Mouse (Mus musculus) MEL (cell line): ENCODE data around the gene Stk11ip. TPM values are rescaled to one million over a fixed set of nuclear protein-coding genes. Genes with fewer than 3 reads are reported as not detected.

Experiments used
- DNase-seq: peaks from one replicate; pipeline ENCODE4 v3.0.0; 2011; ENCODE audit warnings: low read depth, low spot score
- H3K27ac ChIP-seq: 2 replicates; pipeline ENCODE4 v1.5.1; 2012; ENCODE audit warnings: low read depth, mild to moderate bottlenecking, control low read depth, low read length, moderate library complexity; ENCODE audit not compliant: control insufficient read depth
- H3K27me3 ChIP-seq, 2 experiments: fragments of 150-350 bp in 1 of 2; sonication (generic) in 1 of 2; 2 replicates each; pipeline ENCODE4 v1.6.1; 2012; ENCODE audit warnings: low read length in 2 of 2, mild to moderate bottlenecking in 2 of 2, improper control_type of control experiment in 1 of 2, moderate library complexity in 1 of 2; ENCODE audit not compliant: insufficient read depth in 2 of 2, control insufficient read depth in 1 of 2
- H3K36me3 ChIP-seq, 2 experiments: 2 replicates each; pipeline ENCODE4 v1.6.1; 2012 to 2014; ENCODE audit warnings: low read length in 2 of 2, improper control_type of control experiment in 1 of 2, inconsistent platforms in 1 of 2, mild to moderate bottlenecking in 1 of 2; ENCODE audit not compliant: insufficient read depth in 2 of 2, control insufficient read depth in 1 of 2
- H3K4me1 ChIP-seq, 2 experiments: fragments of 150-350 bp in 1 of 2; sonication (generic) in 1 of 2; 2 replicates each; pipeline ENCODE4 v1.6.1; 2012; ENCODE audit warnings: low read length in 2 of 2, improper control_type of control experiment in 1 of 2, mild to moderate bottlenecking in 1 of 2; ENCODE audit not compliant: insufficient read depth in 2 of 2, control insufficient read depth in 1 of 2
- H3K4me3 ChIP-seq, 2 experiments: fragments of 150-350 bp in 1 of 2; sonication (generic) in 1 of 2; 2 replicates each; pipeline ENCODE4 v1.5.1; 2012; ENCODE audit warnings: low read depth in 2 of 2, low read length in 2 of 2, mild to moderate bottlenecking in 2 of 2, moderate library complexity in 2 of 2, control low read depth in 1 of 2, improper control_type of control experiment in 1 of 2; ENCODE audit not compliant: control insufficient read depth in 1 of 2, insufficient read depth in 1 of 2
- H3K79me2 ChIP-seq: 2 replicates; pipeline ENCODE4 v1.6.1; 2012; ENCODE audit warnings: mild to moderate bottlenecking, low read length, moderate library complexity; ENCODE audit not compliant: control insufficient read depth, poor library complexity, insufficient read depth
- H3K9ac ChIP-seq: 2 replicates; pipeline ENCODE4 v1.6.1; 2012; ENCODE audit warnings: low read depth, mild to moderate bottlenecking, control low read depth, low read length, moderate library complexity; ENCODE audit not compliant: control insufficient read depth, poor library complexity, severe bottlenecking
- H3K9me3 ChIP-seq: fragments of 150-350 bp; sonication (generic); replicated peaks from 2 replicates; pipeline ENCODE4 v1.6.1; 2012; ENCODE audit warnings: mild to moderate bottlenecking, low read length, improper control_type of control experiment, moderate library complexity; ENCODE audit not compliant: insufficient read depth
- GATA1 ChIP-seq: IDR thresholded peaks from 2 replicates; pipeline ENCODE4 v1.6.1; 2011; ENCODE audit warnings: low read depth, low read length, improper control_type of control experiment
- JUND ChIP-seq: IDR thresholded peaks from 2 replicates; pipeline ENCODE4 v1.6.1; 2011; ENCODE audit warnings: low read depth, mild to moderate bottlenecking, improper control_type of control experiment, low read length
- MAX ChIP-seq: IDR thresholded peaks from 2 replicates; pipeline ENCODE4 v1.6.1; 2011; ENCODE audit warnings: low read length, improper control_type of control experiment
- MXI1 ChIP-seq: IDR thresholded peaks from 2 replicates; pipeline ENCODE4 v1.6.1; 2011; ENCODE audit warnings: mild to moderate bottlenecking, low read depth, low read length, improper control_type of control experiment
- MYB ChIP-seq: IDR thresholded peaks from 2 replicates; pipeline ENCODE4 v1.6.1; 2011; ENCODE audit warnings: mild to moderate bottlenecking, low read depth, low read length, improper control_type of control experiment
- MYC ChIP-seq: IDR thresholded peaks from 2 replicates; pipeline ENCODE4 v1.6.1; 2011; ENCODE audit warnings: low read depth, mild to moderate bottlenecking, low read length, improper control_type of control experiment, moderate library complexity
- NELFE ChIP-seq: IDR thresholded peaks from 2 replicates; pipeline ENCODE4 v1.6.1; 2011; ENCODE audit warnings: low read depth, low read length, improper control_type of control experiment
- NRF1 ChIP-seq: IDR thresholded peaks from 2 replicates; pipeline ENCODE4 v1.6.1; 2014; ENCODE audit warnings: low read depth, mild to moderate bottlenecking, inconsistent platforms, low read length, improper control_type of control experiment, moderate library complexity; ENCODE audit not compliant: poor library complexity, insufficient read depth, severe bottlenecking
- POLR2A ChIP-seq, 2 experiments: IDR thresholded peaks; 2 replicates each; pipeline ENCODE4 v1.6.1; 2011 to 2012; ENCODE audit warnings: low read length in 2 of 2, mild to moderate bottlenecking in 2 of 2, control low read depth in 1 of 2, improper control_type of control experiment in 1 of 2, low read depth in 1 of 2, moderate library complexity in 1 of 2; ENCODE audit not compliant: control insufficient read depth in 1 of 2, insufficient read depth in 1 of 2, poor library complexity in 1 of 2
- TAL1 ChIP-seq: IDR thresholded peaks from 2 replicates; pipeline ENCODE4 v1.6.1; 2012; ENCODE audit warnings: mild to moderate bottlenecking, inconsistent platforms, low read length, moderate library complexity, mixed read lengths
- TCF12 ChIP-seq: IDR thresholded peaks from 2 replicates; pipeline ENCODE4 v1.6.1; 2014; ENCODE audit warnings: low read depth, mild to moderate bottlenecking, inconsistent platforms, low read length, improper control_type of control experiment, moderate library complexity
- USF2 ChIP-seq, 2 experiments: IDR thresholded peaks; 2 replicates each; pipeline ENCODE4 v1.6.1; 2011 to 2012; ENCODE audit warnings: improper control_type of control experiment in 2 of 2, low read length in 2 of 2, borderline replicate concordance in 1 of 2, inconsistent platforms in 1 of 2, low read depth in 1 of 2, mild to moderate bottlenecking in 1 of 2; ENCODE audit not compliant: insufficient read depth in 1 of 2
- ZC3H11A ChIP-seq: IDR thresholded peaks from 2 replicates; pipeline ENCODE4 v1.6.1; 2012; ENCODE audit warnings: low read depth, mild to moderate bottlenecking, inconsistent platforms, low read length, improper control_type of control experiment
- ZKSCAN1 ChIP-seq: IDR thresholded peaks from 2 replicates; pipeline ENCODE4 v1.6.1; 2012; ENCODE audit warnings: low read depth, mild to moderate bottlenecking, inconsistent platforms, low read length, improper control_type of control experiment, moderate library complexity
- ZMIZ1 ChIP-seq: IDR thresholded peaks from 2 replicates; pipeline ENCODE4 v1.6.1; 2012; ENCODE audit warnings: low read depth, mild to moderate bottlenecking, inconsistent platforms, low read length, improper control_type of control experiment, moderate library complexity
- polyA plus RNA-seq, 2 experiments: library from polyadenylated mRNA; stranded (reverse) in 1 of 2; unstranded in 1 of 2; fragments of >175 nt in 1 of 2; fragments of >200 nt in 1 of 2; gene quantifications; 2 replicates each; pipeline versions ENCODE4 v1.2.1 to v1.2.4; 2012; ENCODE audit warnings: low replicate concordance in 2 of 2, low read depth in 1 of 2; ENCODE audit not compliant: insufficient read length in 2 of 2, insufficient read depth in 1 of 2, missing spikeins in 1 of 2
- total RNA-seq: library from RNA; depleted of rRNA; stranded (reverse); fragments of 300-350 nt; gene quantifications from 2 replicates; pipeline ENCODE4 v1.2.3, GENCODE M21; 2012

Stk11ip gene
- total and polyA plus RNA-seq, 3 experiments, result 10.2 to 29.4 TPM; not detected in 1

DNA sequence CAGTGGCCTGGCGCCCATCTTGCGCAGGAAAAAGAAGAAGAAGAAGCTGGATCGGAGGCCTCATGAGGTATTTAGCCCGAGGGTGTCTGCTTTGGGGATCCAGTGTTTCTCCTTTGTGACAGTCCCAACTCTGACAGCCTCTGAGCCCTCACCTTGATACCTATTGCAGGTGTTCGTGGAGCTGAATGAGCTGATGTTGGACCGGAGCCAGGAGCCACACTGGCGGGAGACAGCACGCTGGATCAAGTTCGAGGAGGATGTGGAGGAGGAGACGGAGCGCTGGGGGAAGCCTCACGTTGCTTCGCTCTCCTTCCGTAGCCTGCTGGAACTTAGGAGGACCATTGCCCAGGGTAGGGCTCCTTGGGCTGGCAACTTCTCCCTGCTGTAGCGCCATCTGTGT is 29.3 kb downstream of the Stk11ip start:
- Histone ChIP-seq H3K27me3 (no peaks in the 10 kb centered on the region), H3K9ac (no peak overlapping the region), H3K9me3 (no peaks in the 10 kb centered on the region), H3K79me2 (no peaks in the 10 kb centered on the region), H3K36me3 (no peaks in the 10 kb centered on the region), H3K4me1 (no peaks in the 10 kb centered on the region), H3K4me3 (no peak overlapping the region), H3K27ac (no peak overlapping the region)
- TF ChIP-seq TCF12 (no peak), MYC (no peak), MXI1 (no peak), ZKSCAN1 (no peak), ZMIZ1 (no peak)
- DNase-seq, result no peak

DNA sequence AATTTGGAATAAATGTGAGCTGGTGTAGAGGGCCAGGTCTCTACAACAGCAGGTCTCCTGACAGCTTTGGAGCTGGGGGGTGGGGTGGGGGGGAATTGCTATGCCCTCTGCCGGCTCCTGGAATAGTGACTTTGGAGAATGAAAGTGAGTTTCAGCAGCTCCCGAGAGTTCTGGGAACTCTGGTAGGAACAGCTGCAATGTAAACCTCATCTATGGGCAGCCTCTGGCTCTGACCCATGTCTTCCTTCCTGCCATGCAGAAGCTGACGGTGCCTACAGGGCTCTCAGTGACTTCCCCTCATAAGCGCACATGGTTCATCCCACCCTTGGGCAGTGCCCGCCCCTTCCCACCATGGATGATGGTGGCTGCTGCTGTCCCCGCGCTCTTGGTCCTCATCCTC is 34.4 kb downstream of the Stk11ip start:
- Histone ChIP-seq H3K36me3 (no peaks in the 10 kb centered on the region), H3K4me1 (no peaks in the 10 kb centered on the region), H3K9ac (no peak overlapping the region), H3K4me3 (no peak overlapping the region), H3K27ac (no peak overlapping the region), H3K27me3 (no peaks in the 10 kb centered on the region), H3K79me2 (no peaks in the 10 kb centered on the region), H3K9me3 (no peaks in the 10 kb centered on the region)
- DNase-seq, result no peak
- no peak for TF ChIP-seq TCF12
- no peak for TF ChIP-seq POLR2A (IDR thresholded peaks at IDR 0.05; ENCODE audit: control insufficient read depth in 1 of 2, insufficient read depth in 1 of 2, low read depth in 1 of 2, low read length in 2 of 2, poor library complexity in 1 of 2)
- TF ChIP-seq JUND, result no peak
- no peak for TF ChIP-seq MYB
- no peak for TF ChIP-seq NRF1
- no peak for TF ChIP-seq MXI1
- no peak for TF ChIP-seq TAL1
- TF ChIP-seq MYC, result no peak
- TF ChIP-seq GATA1, result no peak

DNA sequence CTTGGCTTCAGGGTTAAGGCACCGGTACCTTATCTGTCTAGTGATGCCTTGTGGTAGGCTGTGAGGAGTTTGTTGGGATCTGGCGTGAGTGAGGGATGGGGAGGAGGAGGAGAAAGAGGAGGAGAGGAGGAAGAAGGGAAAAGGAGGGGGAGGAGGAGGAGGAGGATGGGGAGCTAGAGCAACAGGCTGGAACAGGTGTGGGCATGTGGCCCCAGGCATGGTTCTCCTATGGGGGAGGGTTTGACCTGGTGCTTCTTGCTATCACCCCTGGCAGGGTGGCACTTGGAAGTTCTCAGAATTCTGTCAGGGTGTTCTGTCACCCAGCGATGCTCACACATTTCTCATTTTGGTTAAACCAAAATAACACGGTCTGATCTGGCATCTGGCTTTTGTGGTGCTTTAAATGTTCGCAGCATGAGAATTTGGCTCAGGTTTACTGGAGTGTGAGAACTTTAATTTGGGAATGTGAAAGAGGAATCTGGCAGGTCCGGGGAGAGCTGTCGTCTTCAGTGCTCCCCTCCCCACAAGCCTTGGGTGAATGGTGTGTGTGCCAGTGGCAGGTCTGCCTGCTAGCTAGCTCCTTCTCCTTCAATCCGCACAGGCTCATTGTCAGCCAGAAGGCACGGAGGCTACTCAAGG is 34.9 kb downstream of the Stk11ip start:
- H3K79me2 ChIP-seq, result no peaks in the 10 kb centered on the region
- H3K27me3 ChIP-seq, result no peaks in the 10 kb centered on the region
- no peaks in the 10 kb centered on the region for H3K9me3 ChIP-seq
- DNase-seq, result no peak
- no peaks in the 10 kb centered on the region for H3K36me3 ChIP-seq
- H3K4me1 ChIP-seq, result no peaks in the 10 kb centered on the region
- TF ChIP-seq JUND (no peak), TAL1 (no peak), MAX (no peak), NELFE (no peak), ZC3H11A (no peak), USF2 (IDR thresholded peaks at IDR 0.05; ENCODE audit: borderline replicate concordance in 1 of 2, insufficient read depth in 1 of 2, low read depth in 1 of 2, low read length in 2 of 2) (no peak)
- H3K9ac ChIP-seq, result no peak overlapping the region
- no peak overlapping the region for H3K27ac ChIP-seq
- no peak overlapping the region for H3K4me3 ChIP-seq
